Mouse (Mus musculus) hindbrain, embryonic 11.5 days (tissue): ENCODE measurements at regions not wholly inside any gene's neighbourhood (a gene's known extent, or its start where the extent isn't known, plus 50 kb on each side); places are given as distances from the start of the nearest gene placed in this dataset.

ENCODE experiments used
- ATAC-seq: fragments of 200-750 bp; cut with Nextera tagmentation; 2 replicates; pipeline ENCODE4 v1.8.0; 2017; ENCODE audit warnings: mild to moderate bottlenecking, moderate TSS enrichment, moderate library complexity; ENCODE audit not compliant: low FRiP score
- DNase-seq: peaks from one replicate; pipeline ENCODE4 v3.0.0-alpha.2; 2015; ENCODE audit warnings: low spot score
- H3K27ac ChIP-seq: fragments of 300-500 bp; sonication (generic); 2 replicates; pipeline ENCODE4 v1.5.1; 2014; ENCODE audit warnings: mild to moderate bottlenecking, low read depth, low read length
- H3K27me3 ChIP-seq: fragments of 300-500 bp; sonication (generic); 2 replicates; pipeline ENCODE4 v1.6.1; 2014; ENCODE audit warnings: mild to moderate bottlenecking, low read length, moderate library complexity, mixed read lengths; ENCODE audit not compliant: control insufficient read depth, insufficient read depth
- H3K36me3 ChIP-seq: fragments of 300-500 bp; sonication (generic); 2 replicates; pipeline ENCODE4 v1.6.1; 2014; ENCODE audit warnings: mild to moderate bottlenecking, low read length, moderate library complexity, mixed read lengths; ENCODE audit not compliant: control insufficient read depth, insufficient read depth
- H3K4me1 ChIP-seq: fragments of 300-500 bp; sonication (generic); replicated peaks from 2 replicates; pipeline ENCODE4 v1.6.1; 2014; ENCODE audit warnings: low read length, mixed read lengths; ENCODE audit not compliant: control insufficient read depth, insufficient read depth
- H3K4me2 ChIP-seq: fragments of 300-500 bp; sonication (generic); replicated peaks from 2 replicates; pipeline ENCODE4 v1.6.1; 2014; ENCODE audit warnings: mild to moderate bottlenecking, low read depth, low read length
- H3K4me3 ChIP-seq: fragments of 300-500 bp; sonication (generic); 2 replicates; pipeline ENCODE4 v1.5.1; 2014; ENCODE audit warnings: low read depth, low read length
- H3K9ac ChIP-seq: fragments of 300-500 bp; sonication (generic); 2 replicates; pipeline ENCODE4 v1.6.1; 2014; ENCODE audit warnings: low read depth, low read length
- H3K9me3 ChIP-seq: fragments of 300-500 bp; sonication (generic); 2 replicates; pipeline ENCODE4 v1.6.1; 2016; ENCODE audit warnings: low read length; ENCODE audit not compliant: control insufficient read depth
- WGBS: fragments of 180-500 bp; shearing (Covaris S2); extraction: QIAGEN DNeasy Blood & Tissue Kit; methylation state at CpG from one replicate; pipeline ENCODE4 v1.1.7; 2014; 5-methylcytosine and 5-hydroxymethylcytosine counted together

DNA sequence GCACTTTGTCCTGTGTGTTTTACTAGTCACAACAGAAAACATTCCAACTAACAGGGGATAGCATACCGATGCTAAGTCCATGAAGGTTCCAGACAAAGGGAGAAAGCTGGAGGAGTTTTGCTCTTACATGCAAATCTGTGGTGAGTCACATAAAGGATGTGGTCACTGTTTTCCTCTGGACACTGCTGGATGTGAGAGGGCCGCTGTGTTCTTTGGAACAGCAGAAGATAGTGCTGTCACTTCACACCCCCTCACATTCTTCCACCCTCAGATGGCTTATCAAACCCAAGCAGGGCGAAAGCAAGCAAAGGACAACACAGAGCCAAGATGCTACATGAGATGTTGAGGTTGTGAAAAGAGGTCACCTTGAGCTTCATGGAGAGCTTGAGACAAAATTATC lies 139.8 kb upstream of the Rnd3 start:
- Histone ChIP-seq H3K4me2 (no peak overlapping the region), H3K4me1 (no peaks in the 10 kb centered on the region; the same call in 1 of the 2 replicates), H3K36me3 (no peaks in the 10 kb centered on the region), H3K9me3 (no peaks in the 10 kb centered on the region), H3K27me3 (no peaks in the 10 kb centered on the region), H3K27ac (no peak overlapping the region), H3K4me3 (no peak overlapping the region), H3K9ac (no peak overlapping the region)
- DNase-seq (no peak), ATAC-seq (no peak)
- WGBS, result 92% methylated on average over 3 of the region's 3 CpGs

- DNase-seq (no peak), ATAC-seq (no peak)
- H3K4me1 ChIP-seq, result no peaks in the 10 kb centered on the region; the same call in 1 of the 2 replicates
- H3K27me3 ChIP-seq, result no peaks in the 10 kb centered on the region
- no peak overlapping the region for H3K4me3 ChIP-seq
- no peak overlapping the region for H3K4me2 ChIP-seq
- no peak overlapping the region for H3K27ac ChIP-seq
- 82% methylated on average over 1 of the region's 1 CpGs for WGBS
- H3K9ac ChIP-seq, result no peak overlapping the region
- H3K9me3 ChIP-seq, result no peaks in the 10 kb centered on the region
- H3K36me3 ChIP-seq, result no peaks in the 10 kb centered on the region
Measured at GRCm38 (mm10) chr2:51285632-51286031, 136.7 kb upstream of the Rnd3 start.

- Histone ChIP-seq H3K9me3 (no peaks in the 10 kb centered on the region), H3K4me2 (no peak overlapping the region), H3K9ac (no peak overlapping the region), H3K36me3 (no peaks in the 10 kb centered on the region), H3K4me3 (no peak overlapping the region), H3K27me3 (no peaks in the 10 kb centered on the region), H3K27ac (peak overlapping the region; percentile 43; the same call in 1 of the 2 replicates), H3K4me1 (no peaks in the 10 kb centered on the region)
- ATAC-seq, result peak; percentile 60
- WGBS, result 56% methylated on average over 4 of the region's 4 CpGs
- no peak for DNase-seq
Measured at GRCm38 (mm10) chr2:51284781-51285225, 135.9 kb upstream of the Rnd3 start.

- H3K4me2 ChIP-seq, result no peak overlapping the region
- no peaks in the 10 kb centered on the region for H3K27me3 ChIP-seq
- no peak for DNase-seq
- no peaks in the 10 kb centered on the region for H3K9me3 ChIP-seq
- 85% methylated on average over 5 of the region's 5 CpGs for WGBS
- no peak overlapping the region for H3K4me3 ChIP-seq
- H3K9ac ChIP-seq, result no peak overlapping the region
- ATAC-seq, result no peak
- H3K36me3 ChIP-seq, result no peaks in the 10 kb centered on the region
- H3K27ac ChIP-seq, result no peak overlapping the region
- H3K4me1 ChIP-seq, result no peaks in the 10 kb centered on the region
Measured at GRCm38 (mm10) chr2:51279396-51280045, 130.6 kb upstream of the Rnd3 start.

- no peaks in the 10 kb centered on the region for H3K4me1 ChIP-seq
- WGBS, result 86% methylated on average over 1 of the region's 1 CpGs
Measured at GRCm38 (mm10) chr2:51278824-51279223, 129.9 kb upstream of the Rnd3 start.

GRCm38 (mm10) chr2:51278356-51278755 lies 129.4 kb upstream of the Rnd3 start:
- H3K4me3 ChIP-seq, result no peak overlapping the region
- no peak for ATAC-seq
- WGBS, result 84% methylated on average over 4 of the region's 4 CpGs

More at GRCm38 (mm10) chr2:51278824-51279223, 129.9 kb upstream of the Rnd3 start:
- ATAC-seq (no peak), DNase-seq (no peak)
- Histone ChIP-seq H3K4me3 (no peak overlapping the region), H3K27ac (no peak overlapping the region), H3K9ac (no peak overlapping the region), H3K4me2 (no peak overlapping the region), H3K9me3 (no peaks in the 10 kb centered on the region), H3K27me3 (no peaks in the 10 kb centered on the region), H3K36me3 (no peaks in the 10 kb centered on the region)

GRCm38 (mm10) chr2:51276591-51276990 lies 127.7 kb upstream of the Rnd3 start:
- H3K36me3 ChIP-seq, result no peaks in the 10 kb centered on the region
- H3K4me2 ChIP-seq, result no peak overlapping the region
- no peak overlapping the region for H3K9ac ChIP-seq
- no peaks in the 10 kb centered on the region for H3K4me1 ChIP-seq
- no peaks in the 10 kb centered on the region for H3K9me3 ChIP-seq
- WGBS, result 87% methylated on average over 2 of the region's 2 CpGs
- DNase-seq (no peak), ATAC-seq (no peak)
- H3K4me3 ChIP-seq, result no peak overlapping the region
- no peak overlapping the region for H3K27ac ChIP-seq
- no peaks in the 10 kb centered on the region for H3K27me3 ChIP-seq

More at GRCm38 (mm10) chr2:51278356-51278755, 129.4 kb upstream of the Rnd3 start:
- no peak for DNase-seq
- no peak overlapping the region for H3K9ac ChIP-seq
- H3K27me3 ChIP-seq, result no peaks in the 10 kb centered on the region
- no peak overlapping the region for H3K27ac ChIP-seq
- H3K36me3 ChIP-seq, result no peaks in the 10 kb centered on the region
- H3K4me1 ChIP-seq, result no peaks in the 10 kb centered on the region
- H3K9me3 ChIP-seq, result no peaks in the 10 kb centered on the region
- H3K4me2 ChIP-seq, result no peak overlapping the region

DNA sequence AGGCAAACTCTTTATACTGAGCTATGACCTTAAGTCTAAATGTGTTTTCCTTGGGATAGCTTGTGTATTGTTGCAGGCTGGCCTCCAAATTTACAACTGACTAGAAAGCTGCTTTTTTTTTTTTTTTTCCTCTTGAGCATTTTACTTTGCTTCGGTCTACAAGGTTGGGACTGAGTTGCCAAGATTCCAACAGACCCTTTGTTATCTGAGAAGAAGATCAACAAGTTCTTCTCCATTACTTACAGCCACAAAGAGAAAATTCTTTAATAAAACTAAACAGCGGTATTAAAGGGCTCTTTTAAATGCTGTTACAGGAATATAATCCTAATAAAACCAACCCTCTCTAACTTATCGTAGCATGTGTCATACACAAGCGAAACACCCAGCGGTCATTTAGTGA lies 124.4 kb upstream of the Rnd3 start:
- no peak overlapping the region for H3K4me2 ChIP-seq
- no peak overlapping the region for H3K4me3 ChIP-seq
- H3K27me3 ChIP-seq, result no peaks in the 10 kb centered on the region
- no peaks in the 10 kb centered on the region for H3K36me3 ChIP-seq
- H3K9me3 ChIP-seq, result no peaks in the 10 kb centered on the region
- no peaks in the 10 kb centered on the region for H3K4me1 ChIP-seq
- 88% methylated on average over 5 of the region's 5 CpGs for WGBS
- no peak overlapping the region for H3K27ac ChIP-seq
- ATAC-seq, result no peak
- H3K9ac ChIP-seq, result no peak overlapping the region
- no peak for DNase-seq

GRCm38 (mm10) chr2:51268532-51268931 lies 119.6 kb upstream of the Rnd3 start:
- 67% methylated on average over 2 of the region's 2 CpGs for WGBS
- H3K9me3 ChIP-seq, result no peaks in the 10 kb centered on the region
- H3K9ac ChIP-seq, result no peak overlapping the region
- no peaks in the 10 kb centered on the region for H3K4me1 ChIP-seq
- DNase-seq (no peak), ATAC-seq (no peak)
- no peaks in the 10 kb centered on the region for H3K36me3 ChIP-seq
- H3K27ac ChIP-seq, result no peak overlapping the region
- H3K4me3 ChIP-seq, result no peak overlapping the region
- no peaks in the 10 kb centered on the region for H3K27me3 ChIP-seq
- no peak overlapping the region for H3K4me2 ChIP-seq
